Mouse (Mus musculus): Measurements from ENCODE around the gene Elmo1. TPM values are rescaled to one million over a fixed set of nuclear protein-coding genes. Genes with fewer than 3 reads are reported as not detected.

Gene Elmo1
- polyA plus RNA-seq, 1 experiment from 2014 or later = 9.1 TPM

DNA sequence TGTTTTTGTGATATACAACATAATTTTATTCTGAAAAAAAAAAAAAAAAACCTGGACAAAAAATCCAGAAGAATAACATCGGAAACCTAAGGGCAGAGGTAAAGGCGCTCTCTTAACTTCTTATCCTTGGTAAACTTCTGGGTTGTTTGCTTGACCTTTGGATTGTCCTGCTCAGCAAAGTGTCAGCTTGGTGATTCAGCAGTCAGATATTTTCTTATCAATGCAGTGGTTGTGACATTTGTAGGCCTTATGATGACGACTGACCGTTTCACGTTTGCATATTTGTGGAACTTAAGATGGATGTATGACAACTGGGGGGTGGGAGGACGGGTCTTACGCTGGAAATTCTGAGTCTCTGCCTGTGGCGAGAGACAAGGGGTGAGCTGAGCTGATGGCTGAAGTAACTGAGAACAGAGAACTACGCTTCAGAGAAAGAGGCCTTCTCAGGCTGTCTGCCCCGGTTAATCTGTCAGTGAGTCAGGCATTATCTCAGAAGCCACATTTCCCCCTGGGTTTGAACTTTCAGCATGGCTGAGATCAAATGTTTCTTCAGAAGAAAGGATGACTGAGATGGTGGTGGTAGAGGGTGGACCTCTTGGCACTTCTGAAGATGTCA is 73.1 kb downstream of the Elmo1 start:
- H3K27me3 ChIP-seq (ENCODE audit: low read depth, poor library complexity, severe bottlenecking) = no peaks in the 10 kb centered on the region
- no peaks in the 10 kb centered on the region for H3K9me3 ChIP-seq (replicated peaks)
- H3K36me3 ChIP-seq = no peaks in the 10 kb centered on the region
- no peaks in the 10 kb centered on the region for H3K4me1 ChIP-seq
- no peak overlapping the region for H3K4me3 ChIP-seq
- no peak overlapping the region for H3K27ac ChIP-seq
- WGBS = 78% methylated on average over 10 of the region's 10 CpGs
- no peak for DNase-seq (ENCODE audit: low spot score)

DNA sequence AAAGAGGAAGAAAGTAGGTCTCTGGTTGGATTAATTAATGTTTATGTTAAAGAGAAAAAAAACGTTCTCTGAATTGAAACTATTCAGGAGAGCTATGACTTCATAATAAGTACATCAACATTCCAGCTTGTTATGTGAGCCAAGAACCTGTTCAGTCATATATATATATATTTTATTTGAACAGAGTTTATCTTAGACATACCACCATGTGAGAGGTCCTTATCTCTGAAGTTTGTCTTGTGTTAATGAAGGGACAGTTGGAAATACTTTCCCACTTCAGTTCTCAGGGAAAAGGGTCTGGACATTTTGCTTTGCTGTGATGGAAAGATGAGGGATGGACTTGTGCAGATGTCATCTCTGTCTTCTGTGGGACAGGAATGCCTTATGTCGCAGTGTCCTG is 74.4 kb downstream of the Elmo1 start:
- 79% methylated on average over 2 of the region's 2 CpGs for WGBS
- Histone ChIP-seq H3K27me3 (ENCODE audit: low read depth, poor library complexity, severe bottlenecking) (no peaks in the 10 kb centered on the region), H3K27ac (no peak overlapping the region), H3K4me3 (no peak overlapping the region), H3K36me3 (no peaks in the 10 kb centered on the region), H3K4me1 (no peaks in the 10 kb centered on the region), H3K9me3 (replicated peaks) (no peaks in the 10 kb centered on the region)
- no peak for DNase-seq (ENCODE audit: low spot score)

DNA sequence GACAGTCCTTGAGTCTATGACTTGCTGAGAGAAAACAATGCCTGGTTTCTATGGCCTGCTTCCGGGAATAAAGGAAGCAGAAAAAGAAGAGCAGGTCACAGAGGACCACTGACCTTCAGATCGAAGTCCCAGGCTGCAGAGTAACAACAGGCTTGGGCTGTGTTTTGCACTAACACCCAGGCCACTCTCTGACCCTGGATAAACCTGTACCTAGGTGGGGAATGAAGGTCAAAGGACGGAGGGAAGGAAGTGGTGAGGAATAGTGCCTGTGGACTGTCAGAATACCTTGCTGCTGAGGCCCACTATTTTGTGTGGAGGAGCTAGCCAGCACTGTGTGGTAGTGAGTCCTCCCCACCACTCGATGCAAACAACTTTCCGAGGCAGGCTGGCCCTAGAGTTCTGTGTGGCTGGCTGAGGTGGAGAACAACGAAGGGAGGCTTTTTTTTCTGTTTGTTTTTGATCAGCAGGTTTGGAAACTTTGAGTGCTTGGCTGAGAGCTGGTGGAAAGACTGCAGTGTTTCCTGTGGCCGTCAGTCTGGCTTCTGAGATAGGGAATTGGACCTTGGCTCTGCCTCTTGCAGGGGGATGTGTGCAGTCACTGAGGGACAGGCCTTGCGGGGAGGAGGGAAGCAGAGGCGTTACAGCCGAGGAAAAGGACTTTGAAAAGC is 83.7 kb downstream of the Elmo1 start:
- no peaks in the 10 kb centered on the region for H3K9me3 ChIP-seq (replicated peaks)
- DNase-seq (ENCODE audit: low spot score) = no peak
- 37% methylated on average over 10 of the region's 10 CpGs for WGBS
- no peak overlapping the region for H3K27ac ChIP-seq
- H3K27me3 ChIP-seq (ENCODE audit: low read depth, poor library complexity, severe bottlenecking) = no peaks in the 10 kb centered on the region
- H3K4me1 ChIP-seq = no peaks in the 10 kb centered on the region; the same call in 1 of the 2 replicates
- no peak overlapping the region for H3K4me3 ChIP-seq
- H3K36me3 ChIP-seq = no peaks in the 10 kb centered on the region

DNA sequence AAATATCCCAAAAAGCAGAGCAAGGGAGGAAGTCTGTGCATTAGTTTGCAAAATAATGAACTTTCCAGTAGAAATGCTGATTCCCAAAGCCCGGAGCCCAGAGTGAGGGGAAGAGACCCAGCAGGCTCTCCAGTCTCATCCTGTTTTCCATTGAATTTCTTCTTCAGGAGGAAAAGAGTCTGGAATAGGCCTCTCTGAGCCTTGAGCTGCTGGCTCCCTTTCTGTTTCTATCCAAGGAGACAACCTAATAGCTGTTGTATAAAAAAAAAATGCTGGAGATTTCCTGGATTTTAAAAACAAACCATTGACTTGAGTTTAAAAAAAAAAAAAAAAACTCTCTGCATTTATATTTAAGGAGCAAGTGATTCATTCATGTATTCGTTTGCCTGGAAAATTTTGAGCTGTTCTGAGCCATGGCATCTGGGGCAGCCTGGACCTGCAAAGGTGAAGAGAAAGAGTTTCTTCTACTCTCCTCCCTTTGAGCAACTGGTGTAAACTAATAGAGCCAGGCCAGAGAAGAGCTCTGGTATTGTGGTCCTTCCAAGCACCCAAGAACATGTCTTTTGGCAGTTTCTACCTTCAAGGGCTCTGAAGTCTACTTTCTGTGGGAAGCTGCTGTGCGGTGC is 84.4 kb downstream of the Elmo1 start:
- 78% methylated on average over 3 of the region's 3 CpGs for WGBS
- Histone ChIP-seq H3K9me3 (replicated peaks) (no peaks in the 10 kb centered on the region), H3K4me1 (no peaks in the 10 kb centered on the region; the same call in 1 of the 2 replicates), H3K27me3 (ENCODE audit: low read depth, poor library complexity, severe bottlenecking) (no peaks in the 10 kb centered on the region), H3K36me3 (no peaks in the 10 kb centered on the region), H3K4me3 (no peak overlapping the region), H3K27ac (no peak overlapping the region)
- no peak for DNase-seq (ENCODE audit: low spot score)

DNA sequence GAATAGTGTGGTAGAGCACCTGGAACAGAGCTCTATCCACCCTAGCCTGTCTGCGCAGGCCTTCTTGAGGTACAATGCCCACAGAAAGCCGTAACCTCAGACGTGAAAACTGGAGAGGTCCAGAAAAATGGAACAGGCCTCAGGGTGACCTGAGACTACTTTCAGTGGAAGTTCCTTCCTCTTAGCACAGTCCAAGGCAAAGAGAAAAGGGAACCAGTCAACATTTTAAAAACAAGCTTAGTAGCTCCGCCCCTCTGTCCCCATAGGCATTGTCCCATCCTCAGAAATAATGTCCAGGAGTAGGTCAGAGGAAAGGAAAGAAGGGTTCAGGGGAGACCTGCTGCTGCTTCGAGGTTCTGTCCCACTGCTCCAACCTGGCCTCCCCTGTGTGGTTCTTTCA is 90.3 kb downstream of the Elmo1 start:
- H3K9me3 ChIP-seq (replicated peaks) = no peaks in the 10 kb centered on the region
- H3K27me3 ChIP-seq (ENCODE audit: low read depth, poor library complexity, severe bottlenecking) = no peaks in the 10 kb centered on the region
- DNase-seq (ENCODE audit: low spot score) = no peak
- no peaks in the 10 kb centered on the region for H3K36me3 ChIP-seq
- no peak overlapping the region for H3K27ac ChIP-seq
- WGBS = 93% methylated on average over 5 of the region's 5 CpGs
- no peak overlapping the region for H3K4me3 ChIP-seq
- peaks cover 35% of the 10 kb centered on the region for H3K4me1 ChIP-seq

DNA sequence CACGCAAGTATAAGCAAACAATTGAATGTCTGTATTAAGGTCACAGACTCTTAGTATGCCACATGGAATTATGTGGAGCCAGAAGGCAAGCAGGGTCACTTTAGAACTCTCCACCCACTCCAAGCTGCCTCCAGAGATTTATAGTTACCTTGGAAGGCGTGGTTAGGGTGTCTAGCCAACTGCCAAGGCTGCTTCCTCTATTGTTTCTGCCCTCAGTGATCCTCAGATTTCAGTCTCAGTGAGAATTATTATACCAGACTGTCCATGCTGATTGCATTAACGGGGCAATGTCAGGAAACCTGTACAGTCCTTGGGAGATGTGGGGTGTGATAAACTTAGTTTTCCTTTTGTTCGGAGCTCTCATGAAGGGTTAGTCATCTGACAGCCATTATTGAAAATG is 90.9 kb downstream of the Elmo1 start:
- H3K27me3 ChIP-seq (ENCODE audit: low read depth, poor library complexity, severe bottlenecking) = no peaks in the 10 kb centered on the region
- DNase-seq (ENCODE audit: low spot score) = no peak
- WGBS = 76% methylated on average over 4 of the region's 4 CpGs

DNA sequence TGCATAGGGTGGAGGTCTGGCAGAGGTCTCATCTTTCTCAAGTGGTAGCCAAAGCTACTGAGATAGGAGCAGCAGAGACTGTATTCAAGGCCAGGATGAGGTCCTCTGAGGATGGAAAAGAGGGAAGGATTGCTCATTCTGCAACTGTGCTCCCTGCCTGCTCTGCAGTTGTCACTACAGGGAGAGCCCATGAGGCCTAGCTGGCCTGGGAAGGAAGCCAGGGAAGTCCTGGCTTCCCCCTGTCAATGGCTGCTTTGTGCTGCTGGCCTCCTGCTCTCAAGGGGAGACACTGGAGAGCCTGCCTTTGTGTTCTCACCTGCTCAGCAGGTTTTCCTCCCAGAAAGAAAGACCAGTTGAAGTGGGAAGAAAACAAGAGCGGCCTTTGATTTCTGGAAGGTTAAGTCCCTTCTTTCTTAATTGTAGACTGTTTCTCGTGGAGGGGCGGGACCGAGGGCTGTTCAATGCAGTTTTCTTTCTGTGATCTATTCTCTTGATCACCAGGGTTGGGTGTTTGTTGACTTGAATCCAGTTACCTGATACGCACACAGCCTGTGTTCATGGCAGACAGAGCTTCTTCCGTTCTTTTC is 91.9 kb downstream of the Elmo1 start:
- no peak for DNase-seq (ENCODE audit: low spot score)
- H3K4me3 ChIP-seq = no peak overlapping the region
- no peaks in the 10 kb centered on the region for H3K9me3 ChIP-seq (replicated peaks)
- H3K36me3 ChIP-seq = no peaks in the 10 kb centered on the region
- no peaks in the 10 kb centered on the region for H3K27me3 ChIP-seq (ENCODE audit: low read depth, poor library complexity, severe bottlenecking)
- WGBS = 71% methylated on average over 6 of the region's 6 CpGs
- peaks cover 35% of the 10 kb centered on the region for H3K4me1 ChIP-seq
- peak overlapping the region; percentile 56; the same call in 1 of the 2 replicates for H3K27ac ChIP-seq

More for the DNA sequence above, 90.9 kb downstream of the Elmo1 start:
- Histone ChIP-seq H3K9me3 (replicated peaks) (no peaks in the 10 kb centered on the region), H3K4me1 (peaks cover 35% of the 10 kb centered on the region), H3K4me3 (no peak overlapping the region), H3K36me3 (no peaks in the 10 kb centered on the region), H3K27ac (no peak overlapping the region)

DNA sequence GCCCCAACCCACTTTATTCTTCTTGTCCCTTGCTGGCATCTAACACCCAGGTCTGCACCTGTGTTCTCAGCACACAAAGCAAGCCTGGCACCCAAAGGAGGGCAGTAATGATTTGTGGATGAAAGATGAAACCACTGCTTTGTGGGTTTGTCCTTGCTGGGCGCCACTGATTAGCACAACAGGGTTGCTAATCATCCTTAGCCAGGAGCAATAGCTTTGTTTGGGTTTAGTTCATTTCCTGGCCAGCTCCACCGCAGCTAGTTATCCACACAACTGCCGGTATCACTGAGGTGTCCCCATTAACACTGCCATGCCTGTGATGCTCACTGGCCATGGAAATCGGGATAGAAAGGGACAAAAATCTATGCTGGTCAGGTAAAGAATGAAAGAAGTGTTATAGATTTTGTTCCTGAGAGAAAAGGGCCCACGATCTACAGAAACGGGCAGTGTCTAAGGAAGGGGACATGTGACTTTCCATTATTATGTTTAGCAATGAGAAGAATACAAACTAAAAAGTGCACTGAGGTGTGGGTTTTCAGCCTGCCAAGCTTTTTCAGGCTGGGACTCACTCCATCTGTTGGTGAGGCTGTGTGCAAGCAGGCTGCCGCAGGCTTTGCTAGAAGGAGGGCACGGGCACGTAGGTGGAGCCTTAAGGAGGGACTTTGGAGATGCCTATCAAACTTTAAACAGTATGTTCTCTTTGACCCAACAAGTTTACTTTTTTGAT is 93.3 kb downstream of the Elmo1 start:
- no peaks in the 10 kb centered on the region for H3K27me3 ChIP-seq (ENCODE audit: low read depth, poor library complexity, severe bottlenecking)
- WGBS = 17% methylated on average over 9 of the region's 9 CpGs
- peak overlapping the region; percentile 32; the same call in 1 of the 2 replicates for H3K27ac ChIP-seq
- no peaks in the 10 kb centered on the region for H3K36me3 ChIP-seq
- no peak overlapping the region for H3K4me3 ChIP-seq
- DNase-seq (ENCODE audit: low spot score) = no peak
- H3K4me1 ChIP-seq = peaks cover 35% of the 10 kb centered on the region
- H3K9me3 ChIP-seq (replicated peaks) = no peaks in the 10 kb centered on the region

DNA sequence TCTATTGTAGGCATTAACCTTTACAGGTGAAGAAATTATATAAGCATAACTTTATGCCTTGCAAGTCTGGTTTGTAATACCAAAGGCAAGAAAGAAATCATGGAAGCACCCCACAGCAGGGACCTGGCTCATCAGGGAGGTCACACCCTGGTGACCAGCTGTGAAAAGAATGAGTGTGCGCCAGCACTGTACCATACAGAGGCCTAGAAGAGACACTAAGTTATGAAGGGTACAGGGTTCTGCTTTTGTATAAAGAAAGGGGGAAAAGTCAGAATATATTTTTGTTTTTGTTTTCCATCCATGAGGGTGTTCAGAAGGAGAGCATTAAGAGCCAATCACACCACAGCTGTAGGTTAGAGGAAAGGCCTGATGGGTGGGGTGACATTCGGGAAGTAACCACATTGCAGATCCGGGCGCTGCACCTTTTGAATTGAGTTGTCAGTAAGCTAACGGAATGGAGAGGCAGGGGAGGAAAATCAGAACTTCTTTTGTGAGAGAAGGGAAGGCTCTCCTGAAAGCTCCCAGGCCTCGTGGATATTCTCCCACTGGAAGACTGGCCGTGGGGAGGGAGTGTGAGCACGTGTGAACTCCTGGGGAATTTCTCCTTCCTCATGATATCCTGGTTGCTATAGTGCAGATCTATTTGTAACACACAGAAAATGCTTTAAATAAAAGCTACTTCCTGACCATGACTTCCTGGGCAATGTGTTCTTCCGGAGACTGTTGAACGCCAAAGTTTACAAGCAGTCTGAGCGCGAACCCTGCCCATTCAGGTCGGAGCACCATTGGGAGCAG is 94.0 kb downstream of the Elmo1 start:
- WGBS = 82% methylated on average over 13 of the region's 13 CpGs
- Histone ChIP-seq H3K9me3 (replicated peaks) (no peaks in the 10 kb centered on the region), H3K36me3 (no peaks in the 10 kb centered on the region), H3K4me1 (peaks cover 35% of the 10 kb centered on the region), H3K27me3 (ENCODE audit: low read depth, poor library complexity, severe bottlenecking) (no peaks in the 10 kb centered on the region), H3K27ac (no peak overlapping the region), H3K4me3 (no peak overlapping the region)
- DNase-seq (ENCODE audit: low spot score) = no peak

DNA sequence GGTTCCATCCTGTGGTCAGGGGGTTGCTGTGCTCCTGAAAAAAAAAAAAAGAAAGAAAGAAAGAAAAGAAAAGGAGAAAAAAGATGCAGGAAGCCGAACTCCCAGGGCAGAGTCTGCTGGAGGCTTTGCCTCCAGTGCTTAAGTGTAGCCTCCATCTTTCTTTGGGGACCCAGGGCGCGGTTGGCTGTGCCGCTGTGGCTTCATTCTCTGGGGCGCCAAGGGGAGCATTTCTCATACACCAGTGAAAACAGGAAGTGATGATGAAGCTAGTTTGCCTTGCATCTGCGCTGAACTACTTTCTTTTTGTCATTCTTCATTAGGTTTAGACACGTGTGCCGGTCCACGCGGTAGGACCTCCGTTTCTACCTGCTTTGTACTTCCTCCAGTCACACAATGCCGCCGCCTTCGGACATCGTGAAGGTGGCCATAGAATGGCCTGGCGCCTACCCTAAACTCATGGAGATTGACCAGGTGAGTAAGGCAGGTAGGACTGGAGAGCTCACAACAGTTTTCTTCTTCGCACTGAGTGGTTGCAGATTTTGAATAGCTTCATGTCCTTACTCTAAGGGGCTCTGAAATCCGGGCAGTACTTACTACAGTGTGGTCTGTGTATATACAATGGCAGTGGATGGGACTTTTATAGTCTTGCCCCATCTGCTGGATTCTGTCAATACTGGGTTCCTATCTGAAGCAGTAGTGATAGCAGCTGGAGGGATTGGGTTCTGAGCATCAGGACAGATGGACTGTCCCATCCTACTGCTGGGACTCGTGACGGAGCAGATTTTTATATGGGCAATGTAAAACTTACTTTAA is 94.8 kb downstream of the Elmo1 start:
- H3K4me1 ChIP-seq = peaks cover 35% of the 10 kb centered on the region
- WGBS = 94% methylated on average over 20 of the region's 20 CpGs
- H3K36me3 ChIP-seq = no peaks in the 10 kb centered on the region
- no peak overlapping the region for H3K27ac ChIP-seq
- no peaks in the 10 kb centered on the region for H3K27me3 ChIP-seq (ENCODE audit: low read depth, poor library complexity, severe bottlenecking)
- no peaks in the 10 kb centered on the region for H3K9me3 ChIP-seq (replicated peaks)
- no peak overlapping the region for H3K4me3 ChIP-seq
- DNase-seq (ENCODE audit: low spot score) = no peak

DNA sequence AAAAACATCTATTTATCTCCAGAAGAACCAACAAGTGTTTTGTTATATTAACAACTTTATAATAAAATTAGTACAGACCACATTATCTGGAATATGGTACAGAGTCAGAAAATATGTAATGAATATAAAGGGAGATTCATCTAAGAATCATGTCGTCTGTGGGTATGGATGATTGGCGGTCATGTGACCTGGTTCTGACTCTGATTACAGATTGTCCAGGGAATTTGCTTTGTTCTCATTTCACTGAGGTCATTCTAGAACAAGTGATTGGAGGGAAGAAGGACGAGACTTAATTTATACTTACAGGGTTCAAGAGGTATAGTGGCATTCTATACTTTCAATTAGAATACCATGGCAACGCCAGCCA is 95.4 kb downstream of the Elmo1 start:
- Histone ChIP-seq H3K4me3 (no peak overlapping the region), H3K4me1 (peaks cover 32% of the 10 kb centered on the region), H3K9me3 (replicated peaks) (no peaks in the 10 kb centered on the region), H3K27me3 (ENCODE audit: low read depth, poor library complexity, severe bottlenecking) (no peaks in the 10 kb centered on the region), H3K36me3 (no peaks in the 10 kb centered on the region), H3K27ac (no peak overlapping the region)
- DNase-seq (ENCODE audit: low spot score) = no peak
- WGBS = 95% methylated on average over 4 of the region's 4 CpGs
